Mouse (Mus musculus): ENCODE measurements around the gene Zfp689.
"Not testable (repeated sequence)": the region's sequence is repeated elsewhere in the genome, so short reads cannot be mapped to it uniquely, and the experiment has no call there.

Zfp689 gene

DNA sequence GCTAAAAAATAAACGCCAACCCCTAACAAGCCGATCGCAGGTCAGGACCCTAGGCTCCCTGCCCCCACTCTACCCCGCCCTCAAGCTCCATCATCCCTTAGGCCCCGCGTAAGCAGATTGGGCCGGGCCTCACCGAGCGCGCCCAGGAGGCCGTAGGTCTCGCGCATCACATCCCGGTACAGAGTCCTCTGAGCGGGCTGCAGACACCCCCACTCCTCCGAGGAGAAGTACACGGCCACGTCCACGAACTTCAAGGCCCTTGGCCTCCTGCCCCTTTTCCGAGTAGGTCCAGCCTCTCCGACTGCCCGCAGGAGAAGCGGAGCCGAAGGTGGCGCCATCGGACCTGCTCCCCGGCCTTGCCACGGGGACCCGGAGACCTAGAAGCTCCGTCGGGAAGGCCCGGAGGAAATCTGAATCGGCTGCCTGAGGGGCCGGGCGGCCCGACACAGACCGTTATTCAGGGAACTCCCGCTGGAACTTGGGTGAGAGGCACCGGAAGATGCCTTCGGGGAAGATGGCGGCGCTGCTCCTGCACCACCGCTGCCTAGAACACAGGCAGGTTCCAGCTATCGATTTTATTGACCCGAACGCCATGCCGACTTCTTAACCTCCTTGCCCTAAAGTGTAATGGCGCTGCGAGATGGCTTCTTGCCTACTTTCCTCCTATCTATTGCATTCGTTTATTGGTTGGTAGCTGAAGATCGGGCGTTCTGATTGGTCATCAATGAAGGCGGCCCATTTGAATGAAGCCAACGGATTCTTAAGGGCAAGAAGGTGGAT is at the start of gene Zfp689:
Gene Zfp689, minus strand, starts transcription at position 638 of the 780 bp plus-strand sequence.
- DNase-seq, result peak; percentile 86

DNA sequence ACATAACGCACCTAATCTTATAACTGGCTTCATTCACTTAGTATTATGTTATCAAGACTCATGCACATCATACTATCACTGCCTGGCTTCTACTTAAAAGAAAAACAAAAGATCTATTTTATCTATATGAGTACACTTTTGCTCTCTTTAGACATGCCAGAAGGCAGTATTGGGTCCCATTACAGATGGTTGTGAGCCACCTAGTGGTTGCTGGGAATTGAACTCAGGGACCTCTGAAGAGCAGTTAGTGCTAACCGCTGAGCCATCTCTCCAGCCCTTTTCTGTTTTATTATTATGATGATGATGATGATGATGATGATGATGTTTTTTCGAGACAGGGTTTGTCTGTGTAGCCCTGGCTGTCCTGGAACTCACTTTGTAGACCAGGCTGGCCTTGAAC is 49.4 kb upstream of the Zfp689 start:
- DNase-seq, result peak; percentile 77

DNA sequence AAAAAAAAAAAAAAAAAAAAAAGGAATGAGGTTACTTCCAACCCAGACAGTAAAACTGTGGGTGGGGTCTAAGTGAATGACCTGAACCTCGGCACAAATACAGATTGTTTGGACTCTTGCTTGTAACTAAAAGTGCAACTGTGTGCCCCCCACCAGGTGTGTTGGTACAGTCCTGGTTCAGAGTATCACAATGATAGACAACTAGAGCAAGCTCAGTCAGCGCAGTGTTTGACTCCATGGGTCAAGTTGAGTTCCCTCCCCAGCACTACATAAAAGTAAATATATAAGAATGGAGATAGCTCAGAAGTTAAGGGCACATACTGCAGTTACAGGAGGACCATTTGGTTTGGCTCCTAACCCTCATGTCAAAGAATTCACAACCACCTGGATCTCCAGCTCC is 48.4 kb upstream of the Zfp689 start:
- DNase-seq, result no peak

DNA sequence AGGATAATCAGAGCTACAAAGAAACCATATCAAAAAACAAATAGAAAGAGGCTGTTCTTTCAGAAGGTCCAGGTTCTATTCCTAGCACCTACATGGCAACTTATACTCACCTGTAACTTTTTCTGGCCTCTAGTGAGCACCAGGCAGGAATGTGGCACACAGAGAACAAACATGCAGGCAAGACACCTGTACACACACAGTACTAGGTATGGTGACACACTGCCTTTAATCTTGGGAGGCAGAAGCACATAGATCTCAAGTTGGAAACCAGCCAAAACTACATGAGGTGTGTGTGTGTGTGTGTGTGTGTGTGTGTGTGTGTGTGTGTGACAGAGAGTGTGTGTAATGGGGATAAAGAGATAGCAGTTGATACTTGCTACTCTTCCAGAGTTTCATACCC is 45.7 kb upstream of the Zfp689 start:
- no peak for DNase-seq

DNA sequence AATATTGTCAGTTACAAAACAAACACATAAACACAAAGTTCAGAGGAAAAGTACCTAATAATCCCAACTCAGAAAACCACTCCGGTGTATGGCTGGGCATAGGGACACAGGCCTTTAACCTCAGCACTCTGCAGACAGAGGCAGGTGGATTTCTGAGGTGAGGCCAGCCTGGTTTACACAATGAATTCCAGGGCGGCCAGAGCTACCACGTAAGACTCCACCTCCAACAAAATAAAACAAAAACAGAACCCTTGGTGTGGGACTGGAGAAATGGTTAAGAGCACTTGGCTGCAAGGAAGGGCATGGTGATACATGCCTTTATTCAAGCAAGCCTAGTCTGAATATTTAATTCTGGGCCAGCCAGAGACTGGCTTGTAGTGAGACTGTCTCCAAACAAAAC is 42.9 kb upstream of the Zfp689 start:
- DNase-seq, result no peak

DNA sequence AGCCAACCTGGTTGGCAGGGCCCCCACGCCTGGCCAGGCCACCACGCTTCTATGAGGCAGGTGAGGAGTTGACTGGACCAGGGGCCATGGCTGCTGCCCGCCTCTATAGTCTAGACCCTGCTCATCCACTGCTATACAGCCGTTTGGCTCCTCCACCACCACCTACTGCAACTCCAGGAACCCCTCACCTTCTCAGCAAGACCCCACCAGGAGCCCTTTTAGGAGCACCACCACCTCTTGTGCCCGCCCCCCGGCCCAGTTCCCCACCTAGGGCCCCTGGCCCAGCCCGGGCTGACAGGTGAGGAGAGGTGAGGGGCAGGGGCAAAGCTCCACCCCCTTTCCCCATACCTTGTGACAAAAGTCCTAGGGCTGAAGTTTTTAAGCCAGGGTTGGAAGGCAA is 41.0 kb upstream of the Zfp689 start:
- no peak for DNase-seq

DNA sequence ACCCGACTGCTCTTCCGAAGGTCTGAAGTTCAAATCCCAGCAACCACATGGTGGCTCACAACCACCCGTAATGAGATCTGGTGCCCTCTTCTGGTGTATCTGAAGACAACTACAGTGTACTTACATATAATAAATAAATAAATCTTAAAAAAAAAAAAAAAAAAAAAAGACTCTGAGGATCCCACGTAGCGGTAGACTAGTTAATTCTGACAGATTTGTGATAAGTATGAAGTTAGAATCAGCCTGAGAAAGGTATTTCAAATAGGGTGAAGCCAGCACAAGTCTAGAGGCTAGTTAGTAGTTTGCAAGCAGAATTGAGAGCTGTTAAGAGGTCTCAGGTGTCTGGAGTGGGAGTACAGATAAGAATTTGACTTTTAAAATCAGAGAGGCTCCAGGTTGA is 39.4 kb upstream of the Zfp689 start:
- DNase-seq, result not testable (repeated sequence)

DNA sequence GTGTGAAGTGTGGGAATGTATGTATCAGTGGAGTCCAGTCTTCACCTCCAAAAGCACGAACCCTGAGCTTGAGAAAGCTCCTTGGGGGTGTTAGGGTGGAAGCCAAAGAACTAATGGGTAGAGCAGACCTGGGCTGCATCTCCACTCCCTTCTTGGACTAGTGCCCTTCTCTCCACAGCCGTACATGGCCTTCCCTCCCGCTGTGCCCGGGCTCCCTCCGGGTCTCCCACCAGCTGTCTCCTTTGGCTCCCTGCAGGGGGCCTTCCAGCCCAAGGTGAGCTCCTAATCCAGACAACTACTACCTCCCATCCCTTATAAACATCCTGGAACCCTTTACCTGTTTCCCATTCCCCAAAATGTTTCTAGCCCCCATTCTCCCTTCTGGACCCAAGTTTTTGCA is 36.5 kb upstream of the Zfp689 start:
- no peak for DNase-seq

DNA sequence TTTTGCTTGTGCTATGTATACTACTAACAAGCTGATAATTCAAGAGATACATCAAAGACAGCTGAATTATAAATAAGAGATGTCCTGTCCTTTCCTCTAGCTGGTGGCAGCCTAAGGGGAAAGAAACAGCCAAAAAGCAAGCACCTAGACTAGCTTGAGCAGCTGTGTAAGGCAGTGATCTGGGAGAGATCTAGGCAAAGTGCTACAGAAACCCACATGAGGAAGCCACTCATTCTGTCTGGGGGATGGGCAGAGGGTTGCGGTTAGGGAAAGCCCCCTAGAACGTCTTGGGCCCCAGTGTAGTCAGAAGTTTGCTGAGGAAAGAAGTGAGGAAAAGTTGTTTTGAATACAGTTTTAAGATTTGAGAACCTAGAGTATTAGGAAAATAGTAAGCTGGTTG is 31.4 kb upstream of the Zfp689 start:
- DNase-seq, result peak; percentile 78

DNA sequence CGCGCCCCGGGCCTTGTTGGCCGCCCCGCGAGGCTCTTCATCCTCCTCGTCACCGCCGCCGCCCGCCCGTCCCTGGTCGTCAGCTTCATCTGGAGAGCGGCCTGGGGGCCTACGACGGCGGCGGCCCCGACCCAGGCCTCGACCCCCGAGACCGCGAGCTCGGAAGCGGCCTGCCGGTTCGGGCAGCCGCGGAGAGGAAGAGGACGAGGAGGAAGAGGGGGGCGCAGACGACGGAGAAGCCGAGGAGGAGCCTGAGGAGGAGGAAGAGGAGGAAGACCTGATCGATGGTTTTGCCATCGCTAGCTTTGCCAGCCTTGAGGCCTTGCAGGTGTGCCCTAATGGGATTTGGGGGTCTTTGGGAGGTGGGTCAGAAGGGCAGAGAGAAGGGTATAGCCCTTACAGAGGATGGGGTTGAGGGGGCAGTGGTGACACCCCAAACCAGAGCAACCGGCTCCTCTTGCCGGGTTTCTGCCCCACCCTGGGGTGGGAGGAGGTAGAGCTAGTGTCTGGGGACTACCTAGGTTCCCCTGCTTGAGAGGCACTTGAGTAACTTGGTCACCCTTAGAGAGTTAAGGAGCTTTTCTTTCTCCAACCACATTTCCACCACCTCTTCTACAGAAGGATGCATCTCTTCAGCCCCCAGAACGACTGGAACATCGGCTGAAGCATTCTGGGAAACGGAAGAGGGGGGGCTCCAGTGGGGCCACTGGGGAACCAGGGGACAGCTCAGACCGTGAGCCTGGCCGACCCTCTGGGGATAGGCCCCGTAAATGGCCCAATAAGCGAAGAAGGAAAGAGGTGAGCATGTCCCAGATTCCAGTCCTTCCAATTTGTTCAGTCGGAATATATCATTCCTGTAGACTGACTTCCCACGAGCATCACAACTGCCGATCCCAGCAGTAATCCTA is 30.6 kb upstream of the Zfp689 start:
- DNase-seq, result peak; percentile 65

DNA sequence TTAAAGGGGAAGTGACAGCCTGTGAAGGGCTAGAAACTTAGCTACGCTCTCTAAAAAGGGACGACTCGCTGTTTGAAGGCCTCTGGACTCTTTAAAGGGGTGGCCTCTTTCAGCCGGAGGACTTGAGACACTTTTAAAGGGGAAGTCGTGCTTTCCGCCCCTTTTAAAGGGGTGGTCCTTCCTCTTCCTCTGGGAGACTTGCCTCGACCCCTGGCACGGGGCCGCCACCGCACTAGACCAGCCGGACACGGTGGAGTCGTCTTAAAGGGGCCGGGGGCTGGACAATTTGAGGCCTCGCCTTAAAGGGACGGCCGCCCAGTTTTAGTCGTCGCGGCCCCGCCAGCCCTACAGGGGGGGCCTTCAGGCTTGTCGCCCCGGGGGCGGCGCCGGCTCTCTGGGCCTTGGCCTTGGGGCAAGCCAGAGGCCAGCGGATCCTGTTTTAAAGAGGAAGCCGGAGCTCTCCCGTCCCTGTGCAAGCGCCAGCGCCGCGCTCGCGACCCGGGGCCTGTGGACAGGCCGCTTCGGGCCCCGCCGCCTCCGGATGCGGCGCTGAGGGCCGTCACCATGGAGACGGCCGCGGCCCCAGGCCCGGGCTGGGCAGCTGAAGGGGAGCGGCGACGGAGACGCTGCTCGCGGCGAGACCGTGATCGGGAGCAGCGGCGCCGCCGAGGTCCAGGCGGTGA is 29.8 kb upstream of the Zfp689 start, which contains the start of gene Fbrs:
Gene Fbrs, plus strand, starts transcription at position 565 of the 683 bp plus-strand sequence.
- peak; percentile 78 for DNase-seq

DNA sequence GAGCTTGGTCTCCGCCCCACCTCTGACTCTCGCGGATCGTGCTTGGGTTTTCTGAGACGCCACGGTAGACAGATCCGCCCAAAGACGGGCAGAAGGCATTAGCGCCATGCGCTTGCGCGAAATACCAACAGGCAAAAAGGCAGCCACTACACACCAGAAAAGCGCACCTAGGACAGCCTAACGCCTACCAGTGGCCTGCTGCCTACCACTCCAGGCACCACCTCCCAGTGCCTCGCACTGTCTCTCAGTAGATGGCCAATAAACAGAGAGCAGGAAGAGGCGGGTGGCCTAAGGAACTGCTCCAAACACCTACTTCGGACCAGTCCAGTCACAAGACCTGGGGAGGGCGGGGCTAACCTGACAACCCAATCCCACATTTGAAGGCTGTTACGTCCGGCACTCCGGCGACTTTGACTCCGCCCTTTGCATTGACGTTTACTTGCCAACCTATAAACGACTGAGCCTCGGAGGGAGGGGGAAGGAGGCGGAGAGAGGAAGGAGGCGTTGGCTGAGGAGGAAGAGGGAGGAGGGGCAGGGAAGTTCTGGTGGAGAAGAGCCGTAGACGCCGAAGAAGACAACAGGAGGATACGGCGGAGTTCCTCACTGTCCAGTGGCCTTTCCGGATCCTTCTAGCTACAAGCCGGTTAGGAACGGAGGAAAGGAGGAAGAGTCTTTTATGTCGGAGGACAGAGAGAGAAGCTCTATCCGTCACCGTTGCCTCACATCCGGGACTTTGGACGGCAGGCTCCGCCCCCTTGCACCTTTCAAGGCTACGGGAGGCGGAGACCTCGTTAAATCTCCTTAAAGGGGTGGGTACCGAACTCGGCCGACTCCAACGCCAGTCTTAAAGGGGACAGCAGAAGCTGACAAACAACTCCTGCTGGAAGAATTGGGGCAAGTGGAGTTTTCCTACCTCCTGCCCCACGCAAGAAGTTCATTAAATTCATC is 29.0 kb upstream of the Zfp689 start:
- DNase-seq, result peak; percentile 100

DNA sequence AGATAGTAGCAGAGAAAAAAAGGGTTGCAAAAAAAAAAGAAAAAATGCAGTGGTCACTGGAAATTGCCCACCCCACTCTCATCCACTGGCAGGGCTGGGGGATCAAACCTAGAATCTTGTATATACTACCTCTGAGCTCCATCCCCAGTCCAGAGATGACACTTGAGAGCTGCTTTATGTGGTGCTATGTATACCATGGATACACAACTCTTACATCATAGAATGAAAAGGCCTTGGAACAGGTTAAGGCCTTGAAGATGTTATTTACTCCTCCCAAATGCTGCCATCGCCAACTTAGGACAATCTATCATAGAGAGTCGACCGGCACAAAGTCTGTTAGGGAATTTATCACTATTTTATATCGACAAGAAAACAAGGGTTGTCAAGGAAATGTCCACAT is 27.9 kb upstream of the Zfp689 start:
- no peak for DNase-seq

DNA sequence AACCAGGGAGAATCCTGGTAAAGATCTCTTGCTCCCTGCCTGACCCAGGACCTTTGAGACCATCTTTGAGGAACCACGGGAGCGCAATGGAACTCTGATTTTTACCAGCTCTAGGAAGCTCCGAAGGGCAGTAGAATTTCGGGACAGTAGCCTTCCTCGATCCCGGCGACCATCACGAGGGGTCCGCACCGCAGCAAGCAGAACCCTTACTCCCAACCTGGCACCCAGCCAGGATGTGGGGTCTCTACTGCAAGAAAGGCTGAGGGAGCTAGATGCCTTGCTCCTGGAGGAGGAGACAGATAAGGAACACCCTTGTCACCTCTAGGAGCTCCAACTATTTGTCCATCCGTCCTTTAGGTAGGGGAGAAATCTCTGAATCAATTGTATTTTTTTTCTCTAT is 27.4 kb upstream of the Zfp689 start:
- no peak for DNase-seq

DNA sequence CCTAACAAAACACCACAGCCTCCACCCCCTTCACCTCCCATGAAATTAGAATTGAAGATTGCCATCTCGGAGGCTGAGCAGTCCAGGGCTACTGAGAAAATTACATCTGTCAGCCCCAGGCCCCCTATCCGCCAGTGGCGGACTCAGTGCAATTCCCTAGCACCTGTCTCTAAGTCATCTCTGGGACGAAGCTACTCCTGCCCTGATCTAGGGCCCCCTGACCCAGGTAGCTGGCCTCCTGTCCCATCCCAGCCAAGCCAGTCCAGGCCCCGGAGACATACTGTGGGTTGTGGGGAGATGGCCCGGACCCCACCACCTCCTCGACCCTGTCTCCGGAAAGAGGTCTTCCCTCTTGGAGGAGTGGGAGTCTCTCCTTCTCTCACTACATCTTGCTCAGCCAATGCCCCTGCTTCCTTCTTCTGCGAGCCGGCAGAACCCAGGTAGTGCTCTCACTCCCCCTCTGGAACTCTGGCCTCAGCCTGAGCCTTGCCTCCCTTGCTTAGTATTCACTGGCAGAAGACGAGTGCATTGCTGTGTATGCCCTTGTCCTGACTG is 26.3 kb upstream of the Zfp689 start:
- DNase-seq, result no peak

DNA sequence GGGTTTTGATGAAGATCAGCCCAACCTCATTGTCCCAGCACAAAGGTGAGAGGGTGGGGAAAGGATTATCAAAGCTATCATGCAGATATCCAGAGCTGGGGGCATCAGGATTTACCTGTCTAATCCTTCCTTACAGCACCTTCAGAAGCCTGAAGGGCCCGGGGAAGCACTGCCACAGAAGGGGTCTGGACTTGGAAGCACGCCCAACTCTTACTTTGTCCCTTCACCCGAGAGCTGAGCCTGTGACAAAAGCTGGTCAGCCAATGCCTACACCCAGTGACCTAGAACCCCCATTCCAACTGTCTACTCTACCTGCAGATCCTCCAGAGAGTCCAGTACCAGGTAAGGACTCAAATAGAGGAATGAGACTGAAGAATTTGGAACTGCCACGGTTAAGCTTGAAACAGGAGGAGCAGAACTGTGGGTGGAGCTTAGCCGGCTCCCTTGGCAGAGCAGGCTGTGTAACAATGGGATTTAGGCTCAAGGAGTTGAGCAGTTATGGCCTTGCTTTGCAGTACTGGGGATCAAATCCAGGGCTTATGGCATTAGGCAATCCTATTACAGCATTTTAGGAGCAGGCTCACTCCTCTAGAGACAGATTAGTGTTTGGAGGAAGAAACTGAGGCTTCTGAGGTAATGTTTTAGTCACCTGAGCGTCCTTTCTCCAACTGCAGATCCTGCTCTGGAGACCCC is 25.6 kb upstream of the Zfp689 start:
- DNase-seq, result no peak

DNA sequence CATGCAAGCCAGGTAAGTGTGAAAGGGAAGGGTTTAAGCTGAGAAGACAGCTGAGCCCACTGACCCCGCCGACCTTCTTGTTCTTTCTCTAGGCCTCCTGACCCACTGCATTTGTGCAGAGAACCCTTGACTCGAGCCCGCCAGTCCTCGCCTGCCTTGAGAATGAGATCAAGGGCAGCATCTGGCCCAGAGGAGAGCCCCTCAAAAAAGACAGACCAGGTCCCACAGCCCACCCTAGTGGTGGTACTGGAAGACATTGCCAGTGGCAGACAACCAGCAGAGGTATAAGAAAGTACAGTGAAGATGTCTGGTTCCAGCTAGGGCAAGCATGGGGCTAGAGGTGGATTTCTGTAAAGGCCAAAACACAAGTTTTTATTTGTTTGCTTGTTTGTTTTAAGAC is 24.7 kb upstream of the Zfp689 start:
- peak; percentile 68 for DNase-seq

DNA sequence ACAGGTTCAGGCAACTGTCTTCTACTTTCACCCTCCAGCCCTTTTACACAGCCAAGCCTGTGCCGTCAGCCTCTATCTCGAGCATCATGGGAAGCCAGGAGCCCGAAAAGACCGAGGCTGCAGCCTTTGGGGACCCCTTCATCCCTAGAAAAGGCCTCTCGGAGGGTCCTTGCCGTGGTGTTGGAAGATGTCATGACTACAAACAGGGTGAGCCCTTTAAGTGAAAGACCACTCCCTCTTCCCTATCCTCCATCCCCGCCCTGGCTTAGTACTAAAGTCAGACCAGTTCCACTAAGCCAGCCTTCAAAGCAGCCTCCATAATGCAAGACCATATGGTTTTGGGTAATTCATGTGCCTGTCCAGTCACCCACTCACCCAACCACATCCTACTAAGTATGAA is 23.1 kb upstream of the Zfp689 start:
- no peak for DNase-seq

DNA sequence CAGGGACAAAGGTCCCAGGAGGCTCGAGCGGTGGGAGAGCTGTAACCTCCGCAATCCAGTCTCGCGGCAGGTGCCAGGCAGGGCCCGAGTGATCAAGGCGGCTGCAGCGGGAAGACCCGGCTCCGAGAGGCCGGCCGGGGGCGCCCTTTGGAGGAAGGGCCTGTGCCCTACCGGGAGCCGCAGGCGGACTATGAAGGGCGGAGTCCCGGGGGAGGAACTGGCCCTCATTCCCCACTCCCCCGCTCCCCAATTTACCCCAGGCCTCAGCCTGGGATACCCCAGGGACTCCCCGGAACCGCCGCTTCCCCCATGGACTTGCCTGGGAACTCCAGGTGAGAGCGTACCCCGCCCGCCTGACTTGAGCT is 22.7 kb upstream of the Zfp689 start:
- DNase-seq, result peak; percentile 79

DNA sequence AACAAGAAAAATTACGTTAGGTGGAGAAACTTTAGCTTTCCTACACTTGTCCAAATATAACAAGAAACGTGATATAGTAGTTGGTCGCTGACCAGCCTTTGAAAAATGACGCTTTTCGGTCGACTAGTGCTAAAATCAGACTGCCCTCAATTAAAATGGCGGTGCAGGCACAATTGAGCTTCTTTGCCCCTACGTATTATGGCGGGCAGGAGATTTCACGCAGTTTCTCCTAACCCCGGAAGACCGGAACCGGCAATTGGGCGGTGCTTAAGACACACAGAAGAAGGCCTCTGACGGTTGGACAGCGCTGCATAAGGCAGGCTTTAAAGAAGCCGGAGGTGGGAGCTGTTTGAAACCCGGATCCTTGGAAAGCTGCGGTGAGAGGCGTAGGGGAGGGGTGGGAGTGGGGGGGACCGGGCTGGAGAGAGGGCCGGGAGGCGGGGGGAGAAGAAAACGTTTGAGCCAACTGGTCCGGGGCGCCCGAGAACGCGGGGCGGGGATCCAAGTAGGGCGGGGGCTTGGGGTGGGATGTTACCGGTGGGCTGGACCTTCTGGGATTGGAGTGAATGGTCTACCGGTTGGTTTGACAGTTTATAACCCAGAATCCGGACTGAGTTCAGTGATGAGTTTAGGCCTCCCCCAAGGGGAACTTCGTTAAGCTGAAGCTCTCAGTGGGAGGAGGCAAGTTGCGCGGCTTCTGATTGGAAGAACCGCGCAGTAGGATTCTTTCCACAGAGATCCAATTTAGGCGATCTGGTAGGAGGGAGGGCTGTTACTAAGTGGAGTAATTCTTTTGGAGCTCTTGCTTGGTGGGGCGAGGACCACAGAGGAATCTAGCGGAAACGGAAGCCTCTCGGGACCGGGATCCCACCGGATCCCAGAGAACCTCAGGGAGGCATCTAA is 22.0 kb upstream of the Zfp689 start:
- DNase-seq, result peak; percentile 85

Data from thymus, postnatal 4 days (tissue).